Mouse (Mus musculus) heart, postnatal 0 days (tissue): ENCODE measurements around the gene Thap8.

ENCODE experiments used
- CTCF ChIP-seq: IDR thresholded peaks from 2 replicates; pipeline ENCODE4 v1.5.1; 2016; ENCODE audit warnings: antibody characterized with exemption, control low read depth, low read depth
- EP300 ChIP-seq: IDR thresholded peaks from 2 replicates; pipeline ENCODE4 v1.6.1; 2016; ENCODE audit warnings: antibody characterized with exemption, low read depth

- TF ChIP-seq CTCF (no peak), EP300 (no peak)
These were observed 5.5 kb upstream of the Thap8 start for GRCm38 (mm10) chr7:30274383-30274782.
